Mouse (Mus musculus) frontal cortex, adult (tissue): ENCODE data around the gene Cpne8.
"Not testable (repeated sequence)": the region's sequence is repeated elsewhere in the genome, so short reads cannot be mapped to it uniquely, and the experiment has no call there.

ENCODE experiments used
- ATAC-seq: cut with Nextera tagmentation; 2 replicates; pipeline ENCODE4 v1.9.2; 2017; ENCODE audit warnings: mild to moderate bottlenecking, moderate library complexity, mixed read lengths; ENCODE audit not compliant: low TSS enrichment

Cpne8 gene

DNA sequence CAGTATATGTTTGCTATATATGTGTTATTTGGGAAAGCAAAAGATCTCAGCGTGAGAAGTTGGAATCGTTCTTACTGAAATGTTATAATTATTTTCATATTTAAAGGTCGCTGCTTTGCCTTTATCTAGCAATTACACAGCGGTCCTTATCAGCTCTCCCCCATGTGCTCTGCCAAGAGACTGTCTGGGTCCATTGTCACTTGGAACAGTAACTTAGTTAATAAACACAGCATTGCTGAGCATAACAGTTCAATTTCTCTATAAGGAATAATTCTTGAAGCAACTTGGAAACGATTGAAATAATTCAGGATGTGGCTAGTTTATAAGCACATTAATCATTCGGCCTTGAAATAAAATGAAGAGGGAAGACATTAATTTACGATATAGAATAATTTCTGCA is 189.0 kb downstream of the Cpne8 start:
- ATAC-seq, result no peak

GRCm38 (mm10) chr15:90470561-90470960 is 208.7 kb downstream of the Cpne8 start:
- ATAC-seq, result not testable (repeated sequence)

- ATAC-seq, result no peak
Measured at GRCm38 (mm10) chr15:90463281-90463680, 216.0 kb downstream of the Cpne8 start.

DNA sequence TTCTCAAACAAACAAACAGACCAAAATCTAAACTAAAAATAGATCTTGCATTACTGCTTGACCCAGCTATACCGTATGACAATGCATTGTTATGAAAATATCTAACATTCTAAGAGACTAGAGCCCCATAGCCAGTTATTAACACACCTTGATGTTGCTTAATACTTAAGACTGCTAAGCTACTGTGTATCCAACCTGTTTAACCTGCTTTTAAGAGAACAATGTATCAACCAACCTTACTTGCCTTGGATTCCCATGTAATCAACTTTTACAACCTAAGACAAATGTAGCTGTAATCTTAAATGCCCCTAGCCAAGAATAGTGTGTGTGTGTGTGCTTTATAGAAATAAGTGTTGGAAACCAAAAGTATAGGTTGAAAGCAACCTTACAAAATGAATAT is 233.2 kb downstream of the Cpne8 start:
- ATAC-seq, result no peak
